Mouse (Mus musculus): ENCODE results near the gene Cep170b. TPM values are rescaled to one million over a fixed set of nuclear protein-coding genes. Genes with fewer than 3 reads are reported as not detected.

The Cep170b gene
- polyA plus RNA-seq, 1 experiment from 2014 or later = 17.8 TPM

GRCm38 (mm10) chr12:112738281-112739022 is 18.2 kb downstream of the Cep170b start:
- H3K9ac ChIP-seq (replicated peaks) = no peak overlapping the region
- no peak for ATAC-seq (ENCODE audit: insufficient number of reproducible peaks, insufficient read depth, low FRiP score, low TSS enrichment, low read depth)
- no peak overlapping the region for H3K4me2 ChIP-seq
- H3K27me3 ChIP-seq = no peaks in the 10 kb centered on the region
- no peaks in the 10 kb centered on the region for H3K9me3 ChIP-seq
- WGBS = 93% methylated on average over 31 of the region's 31 CpGs
- peaks cover 94% of the 10 kb centered on the region for H3K36me3 ChIP-seq
- H3K27ac ChIP-seq = no peak overlapping the region
- no peak overlapping the region for H3K4me3 ChIP-seq (replicated peaks)
- H3K4me1 ChIP-seq (replicated peaks) = no peaks in the 10 kb centered on the region

GRCm38 (mm10) chr12:112739023-112739568 is 18.8 kb downstream of the Cep170b start:
- H3K9me3 ChIP-seq = no peaks in the 10 kb centered on the region
- no peaks in the 10 kb centered on the region for H3K4me1 ChIP-seq (replicated peaks)
- no peak for ATAC-seq (ENCODE audit: insufficient number of reproducible peaks, insufficient read depth, low FRiP score, low TSS enrichment, low read depth)
- peaks cover 94% of the 10 kb centered on the region for H3K36me3 ChIP-seq
- H3K4me3 ChIP-seq (replicated peaks) = no peak overlapping the region
- H3K27ac ChIP-seq = no peak overlapping the region
- H3K9ac ChIP-seq (replicated peaks) = no peak overlapping the region
- H3K4me2 ChIP-seq = no peak overlapping the region
- H3K27me3 ChIP-seq = no peaks in the 10 kb centered on the region
- 91% methylated on average over 24 of the region's 24 CpGs for WGBS

- WGBS = 69% methylated on average over 6 of the region's 6 CpGs
- 0 out of 2 replicates have a peak overlapping the region, but pooled peaks have one; percentile 5 for H3K9ac ChIP-seq (replicated peaks)
- H3K27ac ChIP-seq = peak overlapping the region; percentile 25; the same call in 1 of the 2 replicates
- no peak overlapping the region for H3K4me2 ChIP-seq
- H3K4me1 ChIP-seq (replicated peaks) = peaks cover 10% of the 10 kb centered on the region
- peaks cover 75% of the 10 kb centered on the region for H3K36me3 ChIP-seq
- ATAC-seq (ENCODE audit: insufficient number of reproducible peaks, insufficient read depth, low FRiP score, low TSS enrichment, low read depth) = no peak
- H3K4me3 ChIP-seq (replicated peaks) = no peak overlapping the region
- no peaks in the 10 kb centered on the region for H3K9me3 ChIP-seq
- H3K27me3 ChIP-seq = no peaks in the 10 kb centered on the region
These were observed 22.5 kb downstream of the Cep170b start for GRCm38 (mm10) chr12:112742768-112743167.

- peaks cover 69% of the 10 kb centered on the region for H3K36me3 ChIP-seq
- H3K9me3 ChIP-seq = no peaks in the 10 kb centered on the region
- H3K9ac ChIP-seq (replicated peaks) = peak overlapping the region; percentile 5; the same call in 1 of the 2 replicates
- ATAC-seq (ENCODE audit: insufficient number of reproducible peaks, insufficient read depth, low FRiP score, low TSS enrichment, low read depth) = peak; percentile 56
- H3K27ac ChIP-seq = peak overlapping the region; percentile 25; the same call in 1 of the 2 replicates
- no peak overlapping the region for H3K4me3 ChIP-seq (replicated peaks)
- 58% methylated on average over 25 of the region's 25 CpGs for WGBS
- no peaks in the 10 kb centered on the region for H3K27me3 ChIP-seq
- H3K4me2 ChIP-seq = no peak overlapping the region
- H3K4me1 ChIP-seq (replicated peaks) = peaks cover 10% of the 10 kb centered on the region
These were observed 23.1 kb downstream of the Cep170b start for GRCm38 (mm10) chr12:112743168-112743975.

- peaks cover 60% of the 10 kb centered on the region for H3K36me3 ChIP-seq
- H3K9me3 ChIP-seq = no peaks in the 10 kb centered on the region
- H3K4me3 ChIP-seq (replicated peaks) = no peak overlapping the region
- no peak overlapping the region for H3K4me2 ChIP-seq
- H3K4me1 ChIP-seq (replicated peaks) = peaks cover 10% of the 10 kb centered on the region
- no peak overlapping the region; the same call in 1 of the 2 replicates for H3K9ac ChIP-seq (replicated peaks)
- no peak for ATAC-seq (ENCODE audit: insufficient number of reproducible peaks, insufficient read depth, low FRiP score, low TSS enrichment, low read depth)
- WGBS = 76% methylated on average over 11 of the region's 11 CpGs
- no peaks in the 10 kb centered on the region for H3K27me3 ChIP-seq
- no peak overlapping the region for H3K27ac ChIP-seq
These were observed 24.0 kb downstream of the Cep170b start for GRCm38 (mm10) chr12:112744211-112744610.

- 89% methylated on average over 10 of the region's 10 CpGs for WGBS
- no peaks in the 10 kb centered on the region for H3K27me3 ChIP-seq
These were observed 24.8 kb downstream of the Cep170b start for GRCm38 (mm10) chr12:112744891-112745580.

GRCm38 (mm10) chr12:112745716-112746115 is 25.5 kb downstream of the Cep170b start:
- Histone ChIP-seq H3K27ac (no peak overlapping the region), H3K4me3 (replicated peaks) (no peak overlapping the region), H3K36me3 (peaks cover 45% of the 10 kb centered on the region), H3K9ac (replicated peaks) (no peak overlapping the region), H3K9me3 (no peaks in the 10 kb centered on the region), H3K4me1 (replicated peaks) (peaks cover 10% of the 10 kb centered on the region), H3K27me3 (no peaks in the 10 kb centered on the region), H3K4me2 (no peak overlapping the region)
- ATAC-seq (ENCODE audit: insufficient number of reproducible peaks, insufficient read depth, low FRiP score, low TSS enrichment, low read depth) = no peak
- 87% methylated on average over 10 of the region's 10 CpGs for WGBS

More at GRCm38 (mm10) chr12:112744891-112745580, 24.8 kb downstream of the Cep170b start:
- Histone ChIP-seq H3K9ac (replicated peaks) (no peak overlapping the region; the same call in 1 of the 2 replicates), H3K4me1 (replicated peaks) (peaks cover 10% of the 10 kb centered on the region), H3K27ac (no peak overlapping the region), H3K9me3 (no peaks in the 10 kb centered on the region), H3K36me3 (peaks cover 52% of the 10 kb centered on the region), H3K4me2 (no peak overlapping the region), H3K4me3 (replicated peaks) (no peak overlapping the region)
- no peak for ATAC-seq (ENCODE audit: insufficient number of reproducible peaks, insufficient read depth, low FRiP score, low TSS enrichment, low read depth)

GRCm38 (mm10) chr12:112746461-112746807 is 26.2 kb downstream of the Cep170b start:
- Histone ChIP-seq H3K4me3 (replicated peaks) (no peak overlapping the region), H3K4me2 (no peak overlapping the region), H3K4me1 (replicated peaks) (peaks cover 10% of the 10 kb centered on the region), H3K27me3 (no peaks in the 10 kb centered on the region), H3K27ac (no peak overlapping the region), H3K36me3 (peaks cover 40% of the 10 kb centered on the region), H3K9ac (replicated peaks) (no peak overlapping the region), H3K9me3 (no peaks in the 10 kb centered on the region)
- no peak for ATAC-seq (ENCODE audit: insufficient number of reproducible peaks, insufficient read depth, low FRiP score, low TSS enrichment, low read depth)
- WGBS = 80% methylated on average over 4 of the region's 4 CpGs

GRCm38 (mm10) chr12:112746808-112747605 is 26.8 kb downstream of the Cep170b start:
- Histone ChIP-seq H3K9me3 (no peaks in the 10 kb centered on the region), H3K4me2 (peak overlapping the region; percentile 18), H3K9ac (replicated peaks) (peak overlapping the region; percentile 34; the same call in 1 of the 2 replicates), H3K4me3 (replicated peaks) (no peak overlapping the region), H3K4me1 (replicated peaks) (peaks cover 10% of the 10 kb centered on the region), H3K27ac (peak overlapping the region; percentile 76), H3K27me3 (no peaks in the 10 kb centered on the region), H3K36me3 (peaks cover 36% of the 10 kb centered on the region)
- 22% methylated on average over 10 of the region's 10 CpGs for WGBS
- peak; percentile 40; the same call in 1 of the 2 replicates for ATAC-seq (ENCODE audit: insufficient number of reproducible peaks, insufficient read depth, low FRiP score, low TSS enrichment, low read depth)

GRCm38 (mm10) chr12:112747606-112747970 is 27.3 kb downstream of the Cep170b start:
- no peak overlapping the region for H3K4me3 ChIP-seq (replicated peaks)
- peaks cover 10% of the 10 kb centered on the region for H3K4me1 ChIP-seq (replicated peaks)
- H3K9me3 ChIP-seq = no peaks in the 10 kb centered on the region
- H3K9ac ChIP-seq (replicated peaks) = peak overlapping the region; percentile 34; the same call in 1 of the 2 replicates
- ATAC-seq (ENCODE audit: insufficient number of reproducible peaks, insufficient read depth, low FRiP score, low TSS enrichment, low read depth) = no peak
- H3K4me2 ChIP-seq = no peak overlapping the region
- no peaks in the 10 kb centered on the region for H3K27me3 ChIP-seq
- peak overlapping the region; percentile 76 for H3K27ac ChIP-seq
- H3K36me3 ChIP-seq = peaks cover 30% of the 10 kb centered on the region
- 81% methylated on average over 8 of the region's 8 CpGs for WGBS
